Comparison of ENCODE assay signal across 7 mouse cellular contexts in genomic region chr7:112868551-112869465, GRCm38 (mm10).
A peak's percentile ranks its signal among the peaks of the same experiment; 100 is the strongest.
DNase-seq lines count a peak whose midpoint lies in the region; ATAC-seq and TF ChIP-seq lines count a peak whose summit lies in the region.

No protein-coding gene starts in this region.

- H3K9ac ChIP-seq in forebrain, postnatal 0 days = no peak overlapping the region
- H3K9ac ChIP-seq in intestine, embryonic 14.5 days (ENCODE audit: low read length) = no peak overlapping the region
- no peak overlapping the region for H3K9ac ChIP-seq in limb, embryonic 13.5 days
- no peak overlapping the region for H3K9ac ChIP-seq in neural tube, embryonic 14.5 days (replicated peaks; ENCODE audit: low read depth, low read length)

- no peaks in the 10 kb centered on the region for H3K27me3 ChIP-seq in forebrain, postnatal 0 days (ENCODE audit: insufficient read depth, low read length)
- no peaks in the 10 kb centered on the region for H3K27me3 ChIP-seq in intestine, embryonic 14.5 days (replicated peaks; ENCODE audit: control insufficient read depth, insufficient read depth, low read length)
- H3K27me3 ChIP-seq in limb, embryonic 13.5 days = no peaks in the 10 kb centered on the region
- no peaks in the 10 kb centered on the region for H3K27me3 ChIP-seq in neural tube, embryonic 14.5 days (ENCODE audit: control insufficient read depth, insufficient read depth, low read length)

- no peak overlapping the region for H3K27ac ChIP-seq in forebrain, postnatal 0 days (ENCODE audit: low read depth, low read length)
- peak overlapping the region; percentile 51 for H3K27ac ChIP-seq in intestine, embryonic 14.5 days (ENCODE audit: low read depth)
- peak overlapping the region; percentile 69; the same call in 1 of the 2 replicates for H3K27ac ChIP-seq in limb, embryonic 13.5 days
- H3K27ac ChIP-seq in neural tube, embryonic 14.5 days (ENCODE audit: low read depth, low read length) = no peak overlapping the region

- TF ChIP-seq CTCF in forebrain, postnatal 0 days (IDR thresholded peaks at IDR 0.05; ENCODE audit: low read depth) = peak; percentile 72

- no peaks in the 10 kb centered on the region for H3K9me3 ChIP-seq in forebrain, postnatal 0 days (ENCODE audit: low read length)
- no peaks in the 10 kb centered on the region for H3K9me3 ChIP-seq in intestine, embryonic 14.5 days (ENCODE audit: control insufficient read depth, low read length)
- no peaks in the 10 kb centered on the region for H3K9me3 ChIP-seq in limb, embryonic 13.5 days
- H3K9me3 ChIP-seq in neural tube, embryonic 14.5 days (ENCODE audit: control insufficient read depth, low read length) = no peaks in the 10 kb centered on the region

- no peak overlapping the region for H3K4me2 ChIP-seq in forebrain, postnatal 0 days (ENCODE audit: low read depth)
- H3K4me2 ChIP-seq in intestine, embryonic 14.5 days (ENCODE audit: low read length) = no peak overlapping the region
- H3K4me2 ChIP-seq in limb, embryonic 13.5 days (replicated peaks) = peak overlapping the region; percentile 30; the same call in 1 of the 2 replicates
- no peak overlapping the region for H3K4me2 ChIP-seq in neural tube, embryonic 14.5 days (ENCODE audit: low read depth, low read length)

- DNase-seq in A20 (ENCODE audit: low read depth, low spot score) = peak; percentile 38
- DNase-seq in ES-CJ7 (ENCODE audit: low read depth, low spot score) = peak; percentile 46
- DNase-seq in cerebellum, adult 9-10 months = peak; percentile 76
- DNase-seq in forebrain, postnatal 0 days = peak; percentile 86
- peak; percentile 86 for DNase-seq in intestine, embryonic 14.5 days (ENCODE audit: low spot score)

- 51% methylated on average over 7 of the region's 8 CpGs for WGBS in forebrain, postnatal 0 days
- 42% methylated on average over 8 of the region's 8 CpGs for WGBS in intestine, embryonic 14.5 days
- 17% methylated on average over 7 of the region's 8 CpGs for WGBS in limb, embryonic 13.5 days
- WGBS in neural tube, embryonic 14.5 days = 45% methylated on average over 8 of the region's 8 CpGs

- H3K4me3 ChIP-seq in forebrain, postnatal 0 days (ENCODE audit: low read depth, low read length) = no peak overlapping the region
- no peak overlapping the region for H3K4me3 ChIP-seq in intestine, embryonic 14.5 days (ENCODE audit: low read depth, low read length)
- H3K4me3 ChIP-seq in limb, embryonic 13.5 days = no peak overlapping the region
- H3K4me3 ChIP-seq in neural tube, embryonic 14.5 days (ENCODE audit: low read depth, low read length) = no peak overlapping the region

- ATAC-seq in forebrain, postnatal 0 days = peak; percentile 54; the same call in 1 of the 2 replicates
- no peak; the same call in 1 of the 2 replicates for ATAC-seq in intestine, embryonic 14.5 days (replicated peaks; ENCODE audit: low FRiP score, low TSS enrichment, low read depth)
- ATAC-seq in limb, embryonic 13.5 days (ENCODE audit: low FRiP score, low read depth) = peak; percentile 45; the same call in 1 of the 2 replicates
- peak; percentile 44; the same call in 1 of the 2 replicates for ATAC-seq in neural tube, embryonic 14.5 days (ENCODE audit: low read depth)

- H3K36me3 ChIP-seq in forebrain, postnatal 0 days (ENCODE audit: insufficient read depth) = no peaks in the 10 kb centered on the region
- H3K36me3 ChIP-seq in intestine, embryonic 14.5 days (ENCODE audit: control insufficient read depth, insufficient read depth, low read length) = peaks cover 36% of the 10 kb centered on the region
- peaks cover 27% of the 10 kb centered on the region for H3K36me3 ChIP-seq in limb, embryonic 13.5 days
- H3K36me3 ChIP-seq in neural tube, embryonic 14.5 days (ENCODE audit: control insufficient read depth, insufficient read depth, low read length) = no peaks in the 10 kb centered on the region

- H3K4me1 ChIP-seq in forebrain, postnatal 0 days (ENCODE audit: insufficient read depth) = no peaks in the 10 kb centered on the region
- peaks cover 6% of the 10 kb centered on the region; the same call in 1 of the 2 replicates for H3K4me1 ChIP-seq in intestine, embryonic 14.5 days (replicated peaks; ENCODE audit: control insufficient read depth, insufficient read depth, low read length)
- H3K4me1 ChIP-seq in limb, embryonic 13.5 days = peaks cover 28% of the 10 kb centered on the region
- H3K4me1 ChIP-seq in neural tube, embryonic 14.5 days (ENCODE audit: control insufficient read depth, insufficient read depth, low read length) = no peaks in the 10 kb centered on the region

Comparison
In these comparisons a context has a peak if more than half of its experiments do, and no peak if none do; other contexts are left out.
1. H3K27ac ChIP-seq: peak in intestine, embryonic 14.5 days (single experiment) and limb, embryonic 13.5 days (single experiment); none in forebrain, postnatal 0 days (single experiment) and neural tube, embryonic 14.5 days (single experiment).
2. Peak in every context shown above with its lines, with median percentiles within 50 percentile points of each other: DNase-seq.